Mouse (Mus musculus) thymus, postnatal 0 days (tissue): ENCODE data around the gene Arf1. TPM values are rescaled to one million over a fixed set of nuclear protein-coding genes. Genes with fewer than 3 reads are reported as not detected.

Source experiments
- DNase-seq: peaks from one replicate; pipeline ENCODE4 v3.0.0-alpha.2; 2015; ENCODE audit warnings: low spot score
- polyA plus RNA-seq: library from polyadenylated mRNA; unstranded; fragments of >200 nt; fragmentation: Nextera tagmentation; extraction: Ambion mirVana; gene quantifications from 2 replicates; pipeline ENCODE4 v1.2.1, GENCODE M21; 2015

The Arf1 gene
- polyA plus RNA-seq = 488 and 519 TPM in 2 replicates

GRCm38 (mm10) chr11:59228122-59228953 lies at the start of gene Arf1:
Gene Arf1, minus strand, starts transcription at chr11:59228270.
- DNase-seq = peak; percentile 98

- DNase-seq = no peak
Measured at GRCm38 (mm10) chr11:59276877-59277276, 48.8 kb upstream of the Arf1 start.

DNA sequence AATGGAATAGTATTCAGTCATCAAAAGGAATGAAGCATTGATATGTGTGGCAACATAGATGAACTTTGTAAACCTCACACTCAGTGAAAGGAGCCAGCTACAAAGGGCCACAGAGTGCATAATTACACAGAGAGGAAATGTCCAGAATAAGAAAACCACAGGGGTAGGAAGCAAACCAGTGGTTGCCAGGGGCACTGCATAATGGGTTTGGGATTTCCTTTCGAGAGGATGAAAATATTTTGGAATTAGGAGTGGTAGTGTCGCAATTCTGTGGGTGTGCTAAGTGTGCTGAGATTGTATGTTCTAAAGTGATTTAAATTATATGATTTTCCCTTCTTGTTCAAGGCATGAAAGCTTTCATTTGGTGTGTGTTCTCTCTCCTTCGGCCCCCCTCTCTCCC lies 46.1 kb upstream of the Arf1 start:
- DNase-seq = no peak

- no peak for DNase-seq
Measured at GRCm38 (mm10) chr11:59266727-59267126, 38.7 kb upstream of the Arf1 start.

DNA sequence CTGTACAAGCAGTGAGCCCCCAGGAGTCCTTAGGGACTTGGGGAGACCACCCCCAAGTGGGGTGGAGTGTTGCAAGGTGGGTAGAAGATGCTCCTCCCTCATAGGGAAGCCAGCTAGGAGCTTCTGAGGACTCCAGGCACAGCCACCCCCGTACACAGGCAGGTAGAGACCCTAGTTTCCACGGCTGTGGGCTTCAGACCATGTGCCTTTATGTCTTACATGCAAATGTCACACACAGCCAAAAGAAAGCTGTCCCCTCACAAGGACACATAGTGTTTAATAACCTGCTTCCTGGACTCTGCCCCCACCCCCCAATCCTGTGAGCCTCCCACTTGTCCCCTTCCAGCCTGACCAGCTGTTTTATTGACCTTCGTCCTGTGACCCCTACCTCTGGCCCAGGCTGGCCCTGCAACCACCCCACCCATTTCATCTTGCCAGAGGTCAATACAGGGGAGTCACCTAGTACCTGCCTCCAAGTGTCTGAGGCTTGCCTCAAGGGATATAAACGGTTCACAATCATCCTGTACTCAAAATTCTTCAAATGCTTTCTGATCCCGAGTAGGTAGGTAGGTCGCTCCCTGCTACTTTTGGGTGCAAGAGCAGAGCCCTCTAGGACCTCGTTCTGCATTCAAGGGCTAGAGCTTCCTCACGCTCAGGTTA lies 37.2 kb upstream of the Arf1 start:
- DNase-seq = no peak

- no peak for DNase-seq
Measured at GRCm38 (mm10) chr11:59264593-59264992, 36.5 kb upstream of the Arf1 start.

DNA sequence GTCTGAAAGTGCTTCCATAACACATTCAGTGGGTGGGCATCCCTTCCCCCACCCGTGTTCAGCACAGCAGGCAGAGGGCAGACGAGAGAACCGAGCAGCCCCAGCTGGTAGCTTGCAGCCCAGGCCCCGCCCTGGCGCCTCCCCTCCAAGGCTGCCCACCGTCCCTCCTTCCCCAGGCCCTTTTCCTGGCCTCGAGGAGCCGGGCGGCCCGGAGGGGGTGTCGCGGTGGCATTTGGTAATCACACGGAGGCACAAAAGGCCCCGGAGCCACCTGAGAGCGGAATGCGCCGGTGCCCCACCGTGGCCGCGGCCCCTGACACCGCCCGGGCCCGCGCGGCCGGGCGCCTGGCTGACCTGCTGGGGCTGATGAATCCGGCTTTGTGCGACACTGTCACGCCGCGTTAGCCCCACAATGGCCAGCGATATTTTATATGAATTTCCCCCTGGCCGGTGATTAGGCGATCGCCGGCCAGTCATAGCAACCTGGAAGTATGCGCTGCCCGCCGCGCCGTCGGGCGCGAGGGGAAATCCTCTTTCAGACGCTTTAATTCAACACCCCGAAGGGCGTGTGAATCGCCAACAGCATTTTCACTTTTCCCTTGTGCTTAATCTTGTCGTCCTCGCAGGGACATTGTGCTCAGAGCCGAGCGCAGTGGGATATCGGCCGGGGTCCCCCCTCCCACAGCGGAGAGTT lies 35.9 kb upstream of the Arf1 start:
- no peak for DNase-seq

DNA sequence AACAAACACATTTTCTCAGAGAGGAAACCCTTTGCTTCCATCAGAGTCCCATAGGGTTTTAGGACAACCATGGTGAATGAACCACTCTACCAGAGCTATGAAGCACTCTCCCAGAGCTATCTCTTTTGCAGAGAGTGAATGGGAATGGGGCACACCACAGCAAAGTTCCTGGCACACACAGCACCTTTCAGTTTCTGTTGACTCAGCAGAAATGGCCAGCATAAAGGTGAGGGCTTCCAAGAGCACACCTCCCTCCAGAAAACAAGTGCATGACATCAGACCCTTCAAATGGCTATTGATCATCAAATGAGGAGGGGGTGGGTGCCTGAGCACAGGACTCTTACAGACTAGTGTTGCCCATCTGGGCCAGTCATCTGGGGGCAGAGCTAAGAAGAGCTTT lies 34.2 kb upstream of the Arf1 start:
- DNase-seq = no peak

DNA sequence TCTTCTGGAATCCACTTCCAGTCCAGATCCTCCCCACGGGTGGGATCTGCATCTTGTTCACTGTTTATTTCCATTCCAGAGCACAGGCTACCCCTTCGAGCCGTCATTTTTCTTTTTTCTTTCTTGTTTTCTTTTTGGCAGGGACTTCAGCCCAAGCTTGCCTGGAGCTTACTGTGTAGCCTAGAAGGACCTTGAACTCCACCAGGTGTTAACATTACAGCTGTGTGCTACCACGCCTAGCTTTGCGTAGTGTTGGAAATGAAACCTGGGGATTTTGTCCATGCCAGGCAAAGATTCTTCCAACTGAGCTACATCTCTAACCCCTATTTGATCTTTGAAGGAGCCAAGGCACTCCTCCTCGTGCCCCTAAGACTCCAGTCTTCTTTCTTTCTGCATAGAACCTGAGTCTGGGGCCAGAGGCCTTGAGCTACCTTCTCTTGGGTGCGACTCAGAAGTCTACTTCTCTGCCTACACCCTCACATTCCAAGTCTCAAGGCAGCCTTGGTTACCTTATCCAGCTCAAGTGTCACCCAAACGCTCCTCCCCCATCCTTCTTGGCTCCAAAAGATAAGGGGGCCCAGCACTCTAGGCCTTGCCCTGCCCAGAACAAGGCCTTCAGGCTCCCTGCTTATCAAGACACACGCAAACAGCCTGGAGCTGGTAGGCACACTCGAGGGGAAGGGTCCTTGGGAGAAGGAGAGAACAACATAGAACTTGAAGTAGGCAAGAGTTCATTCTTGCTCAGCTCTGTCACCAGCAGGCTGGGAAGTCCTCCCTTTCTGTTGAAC lies 32.8 kb upstream of the Arf1 start:
- DNase-seq = no peak

DNA sequence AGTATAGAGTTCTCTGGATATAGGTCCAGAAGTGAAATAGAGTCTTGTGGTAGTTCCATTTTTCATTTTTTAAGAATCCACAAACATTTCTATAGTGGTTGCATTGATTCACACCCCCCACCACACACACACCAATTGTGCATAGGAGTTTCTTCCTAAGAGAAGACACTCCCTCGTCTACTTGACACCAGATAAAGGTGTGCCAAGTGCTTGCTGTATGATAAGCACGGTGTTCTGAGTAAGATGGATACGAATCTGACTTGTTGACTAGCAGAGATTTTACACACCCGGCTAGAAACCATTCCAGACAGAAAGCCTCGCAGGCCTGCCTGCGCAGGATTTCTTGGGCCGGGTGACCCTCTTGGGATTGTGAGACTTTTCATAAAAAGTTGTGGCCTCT lies 31.6 kb upstream of the Arf1 start:
- no peak for DNase-seq

GRCm38 (mm10) chr11:59248101-59248500 lies 20.0 kb upstream of the Arf1 start:
- no peak for DNase-seq

DNA sequence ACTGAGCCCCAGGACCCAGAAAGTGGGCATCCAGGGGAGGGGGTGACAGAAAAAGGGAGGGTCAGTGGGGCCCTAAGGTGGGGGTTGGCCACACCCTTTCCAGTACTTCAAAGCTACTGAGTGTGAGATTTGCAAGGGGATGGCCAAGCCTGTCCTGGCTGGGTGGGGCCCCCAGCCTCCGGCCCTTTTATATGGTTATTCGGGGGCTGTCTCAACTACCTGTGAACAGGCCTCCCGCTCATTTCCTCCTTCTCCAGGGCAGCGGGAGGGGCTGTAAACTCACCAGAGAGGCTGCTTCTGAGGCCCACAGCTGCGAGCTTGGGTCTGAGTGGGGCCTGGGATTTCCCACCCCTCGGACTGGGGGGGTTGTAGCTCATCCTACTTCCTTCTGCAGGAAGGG lies 15.8 kb upstream of the Arf1 start:
- DNase-seq = no peak

DNA sequence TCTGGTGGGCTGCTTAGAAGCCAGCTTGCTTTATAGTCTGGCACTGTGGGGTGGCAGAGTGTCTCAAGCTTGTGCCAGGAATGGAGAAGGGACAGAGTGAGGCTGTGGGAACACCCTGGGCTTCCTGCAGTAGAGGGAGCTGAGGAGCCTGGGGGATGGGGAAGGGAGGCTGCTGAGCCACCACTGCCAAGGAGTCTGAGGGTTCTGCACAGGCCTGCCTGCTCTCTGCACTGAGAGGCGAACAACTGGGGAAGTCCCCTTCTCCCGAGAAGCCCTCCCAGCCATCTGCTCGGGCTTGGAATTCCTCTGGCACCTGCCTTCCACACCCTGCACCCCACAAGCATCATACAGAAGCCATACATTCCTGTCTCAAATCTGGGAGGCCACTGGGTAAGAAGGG lies 13.8 kb upstream of the Arf1 start:
- DNase-seq = no peak

- no peak for DNase-seq
Measured at GRCm38 (mm10) chr11:59239796-59240195, 11.7 kb upstream of the Arf1 start.

DNA sequence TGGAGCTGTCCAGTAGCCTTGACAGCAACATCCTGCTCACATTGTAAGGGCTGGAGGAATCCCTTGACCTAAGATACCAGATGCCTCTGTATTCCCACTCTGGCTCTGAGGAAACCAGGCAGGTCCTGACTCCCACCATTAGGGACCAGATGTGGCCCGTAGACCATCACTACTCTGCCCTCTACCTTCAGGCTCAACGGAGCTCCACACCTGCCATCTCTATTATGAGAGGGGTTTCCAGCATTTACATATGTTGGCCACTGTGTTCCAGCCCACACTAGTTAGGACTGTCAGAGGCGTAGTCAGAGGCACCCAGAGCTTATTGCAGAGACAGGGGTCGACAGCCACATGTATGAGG lies 11.3 kb upstream of the Arf1 start:
- DNase-seq = no peak

DNA sequence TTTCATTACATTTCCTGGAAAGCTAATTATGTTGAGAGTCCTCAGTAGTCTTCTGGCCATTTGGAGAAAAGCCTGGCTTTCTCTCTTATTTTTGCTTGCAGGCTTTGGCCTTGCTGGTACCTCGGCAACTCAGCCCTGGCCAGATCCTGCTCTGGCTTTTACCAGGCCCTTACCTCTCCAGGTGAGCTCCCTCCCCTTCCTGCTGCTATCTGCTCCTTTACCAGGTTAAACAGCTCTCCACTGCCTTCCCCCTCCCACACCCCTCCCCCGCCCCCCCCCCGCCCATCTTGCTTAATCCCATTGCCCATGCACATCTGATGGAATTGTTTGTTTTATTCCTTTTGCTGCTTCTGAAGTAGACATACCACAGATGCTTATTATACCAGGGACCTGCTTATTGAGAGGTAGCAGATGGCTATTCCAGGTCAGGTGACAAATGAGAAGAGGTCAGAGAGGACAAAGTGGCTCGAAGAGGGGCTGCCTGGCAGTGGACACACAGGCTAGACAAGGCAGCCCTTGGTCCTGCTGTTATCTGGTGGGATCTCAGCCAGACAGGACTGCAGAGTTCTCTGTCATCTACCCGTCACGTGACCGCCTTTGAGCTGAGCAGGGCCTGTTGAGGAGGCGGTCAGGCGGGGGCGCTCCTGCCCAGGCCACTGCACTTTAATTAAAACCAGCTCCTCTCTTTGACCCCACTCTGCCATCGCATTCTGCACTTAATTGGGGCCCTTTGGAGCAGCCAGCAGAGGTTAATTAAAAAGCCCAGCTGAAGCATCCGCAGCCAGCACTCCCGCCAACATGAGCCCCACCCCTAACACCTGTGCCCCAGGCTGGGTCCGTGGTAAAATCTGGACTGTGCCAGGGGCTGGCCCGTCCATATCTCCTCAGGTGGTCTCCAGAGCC lies 10.7 kb upstream of the Arf1 start:
- no peak for DNase-seq

DNA sequence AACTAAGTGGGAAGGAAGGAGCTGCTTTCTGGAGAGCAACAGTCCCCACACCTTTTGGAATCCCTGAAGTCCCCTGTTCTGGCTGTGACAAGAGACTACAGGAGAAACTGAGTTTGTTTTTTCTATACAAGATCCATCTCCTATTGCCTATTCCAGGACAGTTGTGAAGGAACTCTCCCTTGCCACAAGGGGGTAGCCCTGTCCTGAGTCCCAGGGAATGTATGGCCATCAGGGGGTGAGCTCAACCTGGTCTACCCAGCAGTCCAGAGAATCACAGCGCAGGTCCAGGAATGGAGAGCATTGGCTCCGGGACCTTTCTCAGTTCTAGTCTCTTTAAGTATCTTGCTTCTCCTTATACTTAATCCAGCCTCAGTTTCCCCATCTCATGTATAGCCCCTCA lies 4.7 kb upstream of the Arf1 start:
- DNase-seq = no peak

- DNase-seq = peak; percentile 34
Measured at GRCm38 (mm10) chr11:59230144-59230760, 2.2 kb upstream of the Arf1 start.

DNA sequence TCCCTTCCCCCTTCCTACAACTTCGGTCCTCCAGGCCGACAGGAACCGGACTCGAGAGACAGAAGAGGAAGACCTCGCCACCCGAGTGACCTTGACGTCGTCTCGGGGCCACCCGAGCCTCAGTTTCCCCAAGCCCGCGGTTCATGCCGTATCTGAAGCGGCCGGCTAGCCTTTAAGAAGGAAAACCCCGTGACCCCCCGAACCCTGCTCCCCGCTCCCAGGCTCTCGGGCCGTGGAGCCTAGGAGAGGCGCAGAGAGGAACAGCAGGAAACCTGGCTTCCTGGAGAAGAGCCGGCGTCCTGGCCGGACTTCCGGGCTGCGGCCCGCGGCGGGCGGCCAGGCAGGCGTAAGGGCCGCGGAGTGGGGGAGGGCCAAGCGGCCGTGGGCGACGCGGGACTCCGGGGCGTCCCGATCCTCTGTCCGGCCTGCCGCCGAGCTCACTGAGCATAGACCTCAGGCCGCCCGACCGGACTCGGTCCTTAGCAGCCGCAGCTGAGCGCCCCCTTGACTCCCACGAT lies 407 bp downstream of the Arf1 start:
- no peak for DNase-seq
